In genomic region chr6:89042478-89043239, GRCm38 (mm10) we compare ENCODE assay signal across 8 mouse cellular contexts.
A peak's percentile ranks its signal among the peaks of the same experiment; 100 is the strongest.
DNase-seq lines count a peak whose midpoint lies in the region; ATAC-seq and TF ChIP-seq lines count a peak whose summit lies in the region.

No protein-coding gene starts in this region.

- H3K9me3 ChIP-seq in intestine, embryonic 15.5 days, result no peaks in the 10 kb centered on the region
- H3K9me3 ChIP-seq in intestine, postnatal 0 days (ENCODE audit: control insufficient read depth), result peaks cover 5% of the 10 kb centered on the region; the same call in 1 of the 2 replicates
- no peaks in the 10 kb centered on the region for H3K9me3 ChIP-seq in midbrain, embryonic 14.5 days (ENCODE audit: control insufficient read depth, low read length)

- peak; percentile 50 for DNase-seq in ES-CJ7 (ENCODE audit: low read depth, low spot score)
- DNase-seq in layer of hippocampus, adult 9-11 months, result peak; percentile 71
- peak; percentile 18 for DNase-seq in spleen, adult 12 weeks (ENCODE audit: low spot score)
- DNase-seq in cerebellum, adult 2 months, result no peak
- no peak for DNase-seq in cerebellum, postnatal 10 days
- no peak for DNase-seq in midbrain, embryonic 14.5 days

- H3K4me3 ChIP-seq in intestine, embryonic 15.5 days (replicated peaks), result no peak overlapping the region
- H3K4me3 ChIP-seq in intestine, postnatal 0 days (ENCODE audit: low read depth, low read length), result no peak overlapping the region
- H3K4me3 ChIP-seq in cerebellum, adult 2 months (replicated peaks; ENCODE audit: insufficient read depth, low read depth, low read length), result no peak overlapping the region
- H3K4me3 ChIP-seq in midbrain, embryonic 14.5 days (replicated peaks; ENCODE audit: low read depth, low read length), result no peak overlapping the region

- H3K36me3 ChIP-seq in intestine, embryonic 15.5 days, result no peaks in the 10 kb centered on the region
- H3K36me3 ChIP-seq in intestine, postnatal 0 days (ENCODE audit: control insufficient read depth, insufficient read depth), result no peaks in the 10 kb centered on the region
- H3K36me3 ChIP-seq in midbrain, embryonic 14.5 days (ENCODE audit: control insufficient read depth, insufficient read depth, low read length), result no peaks in the 10 kb centered on the region

- H3K27me3 ChIP-seq in intestine, embryonic 15.5 days (replicated peaks), result no peaks in the 10 kb centered on the region
- no peaks in the 10 kb centered on the region for H3K27me3 ChIP-seq in intestine, postnatal 0 days (replicated peaks; ENCODE audit: control insufficient read depth, insufficient read depth, low read length)
- H3K27me3 ChIP-seq in cerebellum, adult 2 months (ENCODE audit: control insufficient read depth, insufficient read depth, low read length), result no peaks in the 10 kb centered on the region; the same call in 1 of the 2 replicates
- H3K27me3 ChIP-seq in midbrain, embryonic 14.5 days (ENCODE audit: control insufficient read depth, insufficient read depth, low read length), result no peaks in the 10 kb centered on the region

- peak overlapping the region; percentile 14; the same call in 1 of the 2 replicates for H3K4me2 ChIP-seq in intestine, embryonic 15.5 days (replicated peaks)
- H3K4me2 ChIP-seq in intestine, postnatal 0 days (replicated peaks; ENCODE audit: low read depth), result no peak overlapping the region
- H3K4me2 ChIP-seq in midbrain, embryonic 14.5 days (ENCODE audit: low read length), result no peak overlapping the region

- no peak for TF ChIP-seq POLR2A in cerebellum, adult 2 months (IDR thresholded peaks at IDR 0.05; ENCODE audit: borderline replicate concordance, insufficient read depth, low read length)

- TF ChIP-seq CTCF in intestine, postnatal 0 days (IDR thresholded peaks at IDR 0.05; ENCODE audit: low read depth), result no peak
- TF ChIP-seq CTCF in cerebellum, adult 2 months (IDR thresholded peaks at IDR 0.05; ENCODE audit: borderline replicate concordance, insufficient read depth, low read depth, low read length), result no peak

- no peak overlapping the region; the same call in 1 of the 2 replicates for H3K9ac ChIP-seq in intestine, embryonic 15.5 days
- H3K9ac ChIP-seq in intestine, postnatal 0 days (ENCODE audit: low read depth, low read length), result no peak overlapping the region
- H3K9ac ChIP-seq in midbrain, embryonic 14.5 days (replicated peaks; ENCODE audit: low read length), result no peak overlapping the region

- ATAC-seq in intestine, embryonic 15.5 days, result peak; percentile 34; the same call in 1 of the 2 replicates
- no peak for ATAC-seq in intestine, postnatal 0 days
- ATAC-seq in midbrain, embryonic 14.5 days (ENCODE audit: low FRiP score, low TSS enrichment), result no peak

- 21% methylated on average over 24 of the region's 24 CpGs for WGBS in intestine, embryonic 15.5 days
- 24% methylated on average over 24 of the region's 24 CpGs for WGBS in intestine, postnatal 0 days
- 76% methylated on average over 24 of the region's 24 CpGs for WGBS in cerebellum, adult 2 months
- WGBS in midbrain, embryonic 14.5 days, result 77% methylated on average over 23 of the region's 24 CpGs

- no peak overlapping the region for H3K27ac ChIP-seq in intestine, embryonic 15.5 days
- H3K27ac ChIP-seq in intestine, postnatal 0 days (ENCODE audit: low read depth, low read length), result no peak overlapping the region
- H3K27ac ChIP-seq in cerebellum, adult 2 months (ENCODE audit: insufficient read depth, low read length), result no peak overlapping the region
- H3K27ac ChIP-seq in midbrain, embryonic 14.5 days (replicated peaks; ENCODE audit: low read depth, low read length), result no peak overlapping the region

- peaks cover 2% of the 10 kb centered on the region; the same call in 1 of the 2 replicates for H3K4me1 ChIP-seq in intestine, embryonic 15.5 days (replicated peaks)
- no peaks in the 10 kb centered on the region for H3K4me1 ChIP-seq in intestine, postnatal 0 days (replicated peaks; ENCODE audit: control insufficient read depth, insufficient read depth, low read length)
- no peaks in the 10 kb centered on the region for H3K4me1 ChIP-seq in cerebellum, adult 2 months (ENCODE audit: control insufficient read depth, insufficient read depth, low read length)
- 0 out of 2 replicates have a peak, but pooled peaks cover 2% of the 10 kb centered on the region for H3K4me1 ChIP-seq in midbrain, embryonic 14.5 days (ENCODE audit: control insufficient read depth, insufficient read depth, low read length)

Comparison
In these comparisons a context has a peak if more than half of its experiments do, and no peak if none do; other contexts are left out.
1. DNase-seq: peak in ES-CJ7 (single experiment), layer of hippocampus, adult 9-11 months (single experiment) and spleen, adult 12 weeks (single experiment); none in cerebellum, adult 2 months (0 of 2), cerebellum, postnatal 10 days (0 of 2) and midbrain, embryonic 14.5 days (single experiment).